Mouse (Mus musculus) layer of hippocampus, adult 18-20 months (tissue): Measurements from ENCODE around the gene Sirpa. TPM values are rescaled to one million over a fixed set of nuclear protein-coding genes. Genes with fewer than 3 reads are reported as not detected.

Experiments
- DNase-seq, 2 experiments: peaks; one replicate each; pipeline ENCODE4 v3.0.0; 2022; ENCODE audit warnings: low spot score in 2 of 2
- long read RNA-seq: library from polyadenylated mRNA; stranded (forward); transcript quantifications from one replicate; pipeline ENCODE4 v2.0.0, GENCODE M21; 2021
- total RNA-seq, 2 experiments: library from RNA; stranded (reverse); gene quantifications; 2 replicates each; pipeline ENCODE4 v1.2.3; 2021

Sirpa gene
- total RNA-seq = 100 to 1,000 TPM; 295 to 305 TPM
- long read RNA-seq, transcript Sirpa-209 (6 exons, 876 nt) = minor isoform, 9 of 529 reads
- long read RNA-seq, transcript Sirpa-214 (9 exons, 3,812 nt) = minor isoform, 34 of 529 reads
- long read RNA-seq, transcript Sirpa-203 (8 exons, 3,982 nt) = major isoform, 343 of 529 reads
- long read RNA-seq, transcript Sirpa-201 (8 exons, 3,644 nt) = minor isoform, 33 of 529 reads
- long read RNA-seq, partial matches to known transcripts = 56 of 529 reads
- long read RNA-seq, other reads (novel, unspliced or antisense) = 44 of 529 reads

- DNase-seq = peak; percentile 61 to 70
These were observed at the start of gene Sirpa for GRCm38 (mm10) chr2:129592459-129593140. Sirpa (plus strand) TSS chr2:129592835.

- no peak for DNase-seq
These were observed 48.2 kb upstream of the Sirpa start for GRCm38 (mm10) chr2:129544448-129544847.

- DNase-seq = no peak
These were observed 47.7 kb upstream of the Sirpa start for GRCm38 (mm10) chr2:129544919-129545318.

GRCm38 (mm10) chr2:129545596-129545995, 47.0 kb upstream of the Sirpa start:
- DNase-seq = no peak

- DNase-seq = no peak
These were observed 45.9 kb upstream of the Sirpa start for GRCm38 (mm10) chr2:129546772-129547171.

- DNase-seq = no peak
These were observed 43.0 kb upstream of the Sirpa start for GRCm38 (mm10) chr2:129549537-129550135.

GRCm38 (mm10) chr2:129550781-129551180, 41.9 kb upstream of the Sirpa start:
- no peak for DNase-seq

- DNase-seq = no peak
These were observed 36.6 kb upstream of the Sirpa start for GRCm38 (mm10) chr2:129556081-129556480.

GRCm38 (mm10) chr2:129558008-129558874, 34.4 kb upstream of the Sirpa start:
- peak in 1 of 2 experiments; percentile 45 for DNase-seq

GRCm38 (mm10) chr2:129558875-129559219, 33.8 kb upstream of the Sirpa start:
- DNase-seq = no peak

GRCm38 (mm10) chr2:129561796-129562195, 30.8 kb upstream of the Sirpa start:
- DNase-seq = peak in 1 of 2 experiments; percentile 74

- peak in 1 of 2 experiments; percentile 55 for DNase-seq
These were observed 28.5 kb upstream of the Sirpa start for GRCm38 (mm10) chr2:129563944-129564709.

- DNase-seq = no peak
These were observed 23.5 kb upstream of the Sirpa start for GRCm38 (mm10) chr2:129569120-129569519.

- DNase-seq = no peak
These were observed 23.1 kb upstream of the Sirpa start for GRCm38 (mm10) chr2:129569556-129569955.

- no peak for DNase-seq
These were observed 18.8 kb upstream of the Sirpa start for GRCm38 (mm10) chr2:129573701-129574273.

- peak; percentile 82 to 87 for DNase-seq
These were observed 18.1 kb upstream of the Sirpa start for GRCm38 (mm10) chr2:129574395-129575046.

GRCm38 (mm10) chr2:129575113-129575512, 17.5 kb upstream of the Sirpa start:
- no peak for DNase-seq

- DNase-seq = peak in 1 of 2 experiments; percentile 53
These were observed 15.8 kb upstream of the Sirpa start for GRCm38 (mm10) chr2:129576611-129577447.

GRCm38 (mm10) chr2:129580656-129581055, 12.0 kb upstream of the Sirpa start:
- peak; percentile 79 to 84 for DNase-seq
